Mouse (Mus musculus) C2C12 (cell line): ENCODE results near the gene Plxna1. TPM values are rescaled to one million over a fixed set of nuclear protein-coding genes. Genes with fewer than 3 reads are reported as not detected.

ENCODE experiments used
- H3K27me3 ChIP-seq: one replicate; pipeline ENCODE4 v1.6.1; 2011; ENCODE audit not compliant: control insufficient read depth, insufficient read depth, insufficient read length
- H3K36me3 ChIP-seq: one replicate; pipeline ENCODE4 v1.6.1; 2011; ENCODE audit not compliant: control insufficient read depth, insufficient read depth
- H3K4me3 ChIP-seq: one replicate; pipeline ENCODE4 v1.5.1; 2011; ENCODE audit warnings: mild to moderate bottlenecking, control low read depth; ENCODE audit not compliant: poor library complexity, insufficient read depth, severe bottlenecking
- H3K79me2 ChIP-seq: one replicate; pipeline ENCODE4 v1.6.1; 2011; ENCODE audit not compliant: control insufficient read depth, insufficient read depth
- H3K79me3 ChIP-seq: one replicate; pipeline ENCODE4 v1.6.1; 2011; ENCODE audit warnings: low read depth, control low read depth
- H3ac ChIP-seq: one replicate; pipeline ENCODE3; 2011; ENCODE audit warnings: low read depth; ENCODE audit not compliant: control insufficient read depth, insufficient read length
- CEBPB ChIP-seq: IDR thresholded peaks from one replicate; pipeline ENCODE4 v1.6.1; 2011; ENCODE audit warnings: low read depth, mild to moderate bottlenecking, control low read depth, moderate library complexity
- CTCF ChIP-seq: IDR thresholded peaks from one replicate; pipeline ENCODE4 v1.5.1; 2011; ENCODE audit not compliant: control insufficient read depth, insufficient read depth, insufficient read length
- FOSL1 ChIP-seq: IDR thresholded peaks from one replicate; pipeline ENCODE4 v1.8.0; 2011; ENCODE audit warnings: mild to moderate bottlenecking, low read length; ENCODE audit not compliant: poor library complexity, insufficient read depth, severe bottlenecking
- MAX ChIP-seq: IDR thresholded peaks from one replicate; pipeline ENCODE4 v1.6.1; 2011; ENCODE audit warnings: mild to moderate bottlenecking, control low read depth
- MYOD1 ChIP-seq: IDR thresholded peaks from one replicate; pipeline ENCODE4 v1.6.1; 2011; ENCODE audit warnings: low read depth; ENCODE audit not compliant: control insufficient read depth, insufficient read length
- MYOG ChIP-seq: IDR thresholded peaks from one replicate; pipeline ENCODE4 v1.6.1; 2011; ENCODE audit not compliant: control insufficient read depth, insufficient read length; ENCODE audit errors: extremely low read depth
- USF1 ChIP-seq: IDR thresholded peaks from one replicate; pipeline ENCODE4 v1.6.1; 2011; ENCODE audit warnings: low read depth, mild to moderate bottlenecking, control low read depth, moderate library complexity
- polyA plus RNA-seq: library from polyadenylated mRNA; unstranded; fragments of >200 nt; fragmentation: generic; extraction: Trizol; gene quantifications from one replicate; pipeline ENCODE4 v1.2.1, GENCODE M21; 2012; ENCODE audit warnings: missing spikeins

Plxna1 gene
- polyA plus RNA-seq, 1 experiment: 40.9 TPM

DNA sequence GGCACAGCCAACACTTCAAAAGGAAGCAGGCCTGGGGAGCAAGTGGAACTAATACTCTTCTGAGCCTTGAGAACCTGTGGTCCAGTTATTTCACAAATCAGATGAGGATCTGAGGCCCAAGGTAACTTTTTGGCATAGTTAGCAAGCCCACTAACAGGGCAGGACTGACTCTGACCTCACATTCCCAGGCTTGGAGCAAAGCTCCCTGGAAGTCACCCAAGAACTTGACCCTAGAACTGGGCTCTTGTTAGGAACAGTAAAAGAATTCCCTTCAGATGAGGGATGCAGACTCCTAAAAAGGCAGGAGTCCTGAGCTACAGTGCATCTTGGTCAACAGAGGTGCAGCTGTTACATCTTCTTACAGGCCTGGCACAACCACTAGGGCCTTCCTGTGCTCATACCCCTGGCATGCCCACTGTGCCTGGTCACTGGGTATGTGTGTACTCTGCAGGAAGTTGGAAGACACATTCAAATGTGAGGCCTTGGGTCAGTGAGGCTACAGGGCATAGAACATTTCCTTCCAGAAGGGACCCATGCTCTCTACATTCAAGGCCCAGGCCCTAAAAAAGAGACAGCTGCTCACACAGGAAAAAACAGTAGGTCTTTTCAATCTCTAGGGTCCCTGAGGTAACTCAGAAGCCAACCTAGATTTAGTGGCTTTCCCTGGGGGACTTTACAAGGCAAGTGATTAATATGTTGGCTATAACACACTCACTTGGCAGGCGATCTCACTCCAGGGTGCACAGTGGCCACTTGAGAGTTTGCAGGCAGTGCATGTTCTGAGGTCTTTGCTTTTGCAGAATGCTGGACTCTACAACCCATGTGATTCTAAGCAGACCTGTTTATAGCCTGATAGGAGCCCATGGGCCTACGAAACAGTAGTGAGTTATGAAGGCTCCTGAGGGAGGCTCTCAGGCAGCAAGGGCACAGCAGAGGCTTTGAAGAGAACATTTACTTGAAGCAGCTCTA is 41.1 kb upstream of the Plxna1 start:
- Histone ChIP-seq H3K79me3 (no peaks in the 10 kb centered on the region), H3K79me2 (no peaks in the 10 kb centered on the region), H3K4me3 (no peak overlapping the region), H3K27me3 (no peaks in the 10 kb centered on the region), H3K36me3 (no peaks in the 10 kb centered on the region), H3ac (no peak overlapping the region)
- TF ChIP-seq FOSL1 (no peak), MAX (no peak), USF1 (no peak), MYOD1 (no peak), CEBPB (no peak), MYOG (no peak), CTCF (no peak)

DNA sequence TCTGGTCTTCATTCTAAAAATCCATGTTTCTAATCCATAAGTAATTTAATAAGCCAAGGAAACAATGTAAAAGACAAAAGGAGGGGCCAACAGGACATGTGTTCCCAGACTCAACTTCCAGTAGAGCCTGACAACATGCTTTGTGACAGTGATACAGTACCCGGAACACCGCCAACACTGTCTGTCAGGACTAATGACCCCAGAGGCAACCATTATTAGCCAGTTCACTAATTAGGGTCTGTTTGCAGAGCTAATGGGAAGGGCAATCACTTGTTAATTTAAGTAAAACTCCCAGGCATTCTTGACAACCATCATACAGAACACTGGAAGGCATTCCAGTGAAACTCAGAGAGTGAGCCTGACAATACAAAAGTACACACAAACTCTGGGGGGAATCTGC is 40.0 kb upstream of the Plxna1 start:
- no peak overlapping the region for H3ac ChIP-seq

DNA sequence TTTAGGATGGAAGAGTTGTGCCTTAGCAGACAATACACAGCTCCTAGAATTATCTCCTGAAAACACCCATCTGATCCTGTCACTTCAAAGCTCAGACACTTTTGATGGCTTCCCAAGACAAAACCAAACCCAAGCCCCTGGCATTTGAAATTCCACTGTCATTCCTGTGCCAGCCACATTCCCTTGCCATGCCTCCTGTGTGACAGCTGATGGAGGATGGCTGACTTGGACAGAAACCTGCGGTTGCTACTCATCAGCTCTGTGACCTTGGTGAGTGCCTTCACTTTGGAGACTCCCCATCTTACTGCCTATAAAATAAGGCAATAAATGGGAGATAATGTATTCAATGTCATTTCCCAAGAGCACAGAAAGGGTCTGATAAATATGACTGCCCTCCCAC is 37.1 kb upstream of the Plxna1 start:
- H3K79me2 ChIP-seq: no peaks in the 10 kb centered on the region
- no peak overlapping the region for H3ac ChIP-seq
- no peaks in the 10 kb centered on the region for H3K79me3 ChIP-seq
- no peak overlapping the region for H3K4me3 ChIP-seq
- no peaks in the 10 kb centered on the region for H3K36me3 ChIP-seq
- H3K27me3 ChIP-seq: no peaks in the 10 kb centered on the region
- no peak for TF ChIP-seq USF1
- no peak for TF ChIP-seq FOSL1
- no peak for TF ChIP-seq MYOD1
- no peak for TF ChIP-seq MYOG
- no peak for TF ChIP-seq CTCF
- no peak for TF ChIP-seq CEBPB
- TF ChIP-seq MAX: no peak

More for the DNA sequence above, 40.0 kb upstream of the Plxna1 start:
- H3K4me3 ChIP-seq: no peak overlapping the region
- H3K79me2 ChIP-seq: no peaks in the 10 kb centered on the region
- no peaks in the 10 kb centered on the region for H3K79me3 ChIP-seq
- H3K27me3 ChIP-seq: no peaks in the 10 kb centered on the region
- no peak for TF ChIP-seq CTCF
- TF ChIP-seq MYOG: no peak
- TF ChIP-seq MYOD1: no peak
- no peak for TF ChIP-seq USF1
- no peak for TF ChIP-seq CEBPB
- no peak for TF ChIP-seq MAX
- no peak for TF ChIP-seq FOSL1
- no peaks in the 10 kb centered on the region for H3K36me3 ChIP-seq

DNA sequence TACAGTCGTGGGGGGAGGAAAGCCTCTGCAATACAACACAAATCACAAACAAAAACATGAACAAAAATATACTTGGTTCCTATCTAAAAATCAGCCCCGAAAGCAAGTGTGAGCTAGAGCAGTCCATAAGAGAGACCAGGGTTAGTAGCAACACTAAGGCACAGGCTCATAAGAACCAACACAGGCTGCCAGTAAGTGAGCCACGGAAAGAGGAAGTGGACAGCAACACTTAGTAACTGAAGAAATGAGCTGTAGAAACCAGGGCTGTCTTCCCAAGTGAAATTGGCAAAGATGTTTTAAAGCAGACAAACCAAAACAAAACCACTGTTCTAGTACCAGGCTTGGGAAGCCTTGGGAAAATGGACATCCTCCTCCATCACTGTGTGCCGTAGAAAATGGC is 35.5 kb upstream of the Plxna1 start:
- H3K4me3 ChIP-seq: no peak overlapping the region
- H3K36me3 ChIP-seq: no peaks in the 10 kb centered on the region
- H3K27me3 ChIP-seq: no peaks in the 10 kb centered on the region
- H3ac ChIP-seq: no peak overlapping the region
- H3K79me2 ChIP-seq: no peaks in the 10 kb centered on the region
- TF ChIP-seq MYOG (no peak), CTCF (no peak), USF1 (no peak), MAX (no peak), MYOD1 (no peak), CEBPB (no peak), FOSL1 (no peak)
- no peaks in the 10 kb centered on the region for H3K79me3 ChIP-seq

DNA sequence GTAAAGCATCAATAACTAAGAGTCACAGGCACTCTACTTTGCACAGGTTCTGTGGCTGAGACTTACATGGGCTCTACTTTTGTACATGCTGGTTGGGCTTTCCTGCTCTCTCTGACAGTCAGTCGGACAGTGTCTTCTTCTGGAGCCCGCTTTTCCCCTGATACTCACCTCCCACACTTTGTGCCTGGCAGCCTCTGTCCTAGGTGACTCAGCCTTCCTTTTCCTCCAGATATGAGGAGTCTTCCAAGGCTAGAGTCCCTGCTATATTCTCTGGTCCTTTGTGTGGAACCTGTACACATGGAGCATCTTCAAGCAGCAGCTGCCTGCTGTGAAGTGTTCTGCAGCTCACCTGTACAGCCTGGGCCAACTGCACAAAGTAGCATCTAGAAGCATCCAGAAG is 31.4 kb upstream of the Plxna1 start:
- H3K79me3 ChIP-seq: no peaks in the 10 kb centered on the region
- H3K79me2 ChIP-seq: no peaks in the 10 kb centered on the region
- no peak overlapping the region for H3ac ChIP-seq
- H3K36me3 ChIP-seq: no peaks in the 10 kb centered on the region
- TF ChIP-seq MAX: no peak
- TF ChIP-seq USF1: no peak
- H3K27me3 ChIP-seq: no peaks in the 10 kb centered on the region
- no peak overlapping the region for H3K4me3 ChIP-seq
